Mouse (Mus musculus): ENCODE measurements around the gene Slc30a2. TPM values are rescaled to one million over a fixed set of nuclear protein-coding genes. Genes with fewer than 3 reads are reported as not detected.
A peak's percentile ranks its signal among the peaks of the same experiment; 100 is the strongest.

The Slc30a2 gene
- polyA plus RNA-seq, 1 experiment, result 21.3 TPM

GRCm38 (mm10) chr4:134312341-134312740 lies 30.6 kb upstream of the Slc30a2 start:
- TF ChIP-seq POLR2A (IDR thresholded peaks at IDR 0.05; ENCODE audit: control insufficient read depth, low read depth, low read length), result no peak
- TF ChIP-seq CTCF (IDR thresholded peaks at IDR 0.05; ENCODE audit: control insufficient read depth, insufficient read depth, insufficient replicate concordance, low read depth, low read length), result no peak

DNA sequence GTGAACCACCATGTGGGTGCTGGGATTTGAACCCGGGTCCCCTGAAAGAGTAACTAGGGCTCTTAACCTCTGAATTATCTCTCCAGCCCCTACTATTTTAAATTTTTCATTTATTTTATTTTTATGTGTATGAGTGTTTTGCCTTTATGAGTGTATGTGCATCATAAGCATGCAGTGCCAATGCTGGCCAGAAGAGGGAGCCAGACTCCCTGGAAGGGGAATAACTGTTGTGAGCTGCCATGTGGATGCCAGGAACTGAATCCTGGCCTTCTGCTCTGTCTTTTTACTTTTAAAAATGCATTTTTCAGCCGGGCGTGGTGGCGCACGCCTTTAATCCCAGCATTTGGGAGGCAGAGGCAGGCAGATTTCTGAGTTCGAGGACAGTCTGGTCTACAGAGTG lies 30.1 kb upstream of the Slc30a2 start:
- Histone ChIP-seq H3K4me1 (ENCODE audit: control insufficient read depth, insufficient read depth, low read length) (peaks cover 13% of the 10 kb centered on the region), H3K27ac (ENCODE audit: control insufficient read depth, insufficient read depth, low read depth, low read length) (no peak overlapping the region), H3K36me3 (ENCODE audit: control insufficient read depth, insufficient read depth, low read length) (no peaks in the 10 kb centered on the region), H3K27me3 (ENCODE audit: control insufficient read depth, insufficient read depth, low read length) (no peaks in the 10 kb centered on the region), H3K4me3 (ENCODE audit: control insufficient read depth, low read depth, low read length) (no peak overlapping the region)
- TF ChIP-seq CTCF (IDR thresholded peaks at IDR 0.05; ENCODE audit: control insufficient read depth, insufficient read depth, insufficient replicate concordance, low read depth, low read length) (peak; percentile 80; the same call in 1 of the 2 replicates), POLR2A (IDR thresholded peaks at IDR 0.05; ENCODE audit: control insufficient read depth, low read depth, low read length) (no peak)

More at GRCm38 (mm10) chr4:134312341-134312740, 30.6 kb upstream of the Slc30a2 start:
- no peak overlapping the region for H3K27ac ChIP-seq (ENCODE audit: control insufficient read depth, insufficient read depth, low read depth, low read length)
- H3K4me1 ChIP-seq (ENCODE audit: control insufficient read depth, insufficient read depth, low read length), result peaks cover 11% of the 10 kb centered on the region
- no peak overlapping the region for H3K4me3 ChIP-seq (ENCODE audit: control insufficient read depth, low read depth, low read length)
- H3K36me3 ChIP-seq (ENCODE audit: control insufficient read depth, insufficient read depth, low read length), result no peaks in the 10 kb centered on the region
- no peaks in the 10 kb centered on the region for H3K27me3 ChIP-seq (ENCODE audit: control insufficient read depth, insufficient read depth, low read length)

DNA sequence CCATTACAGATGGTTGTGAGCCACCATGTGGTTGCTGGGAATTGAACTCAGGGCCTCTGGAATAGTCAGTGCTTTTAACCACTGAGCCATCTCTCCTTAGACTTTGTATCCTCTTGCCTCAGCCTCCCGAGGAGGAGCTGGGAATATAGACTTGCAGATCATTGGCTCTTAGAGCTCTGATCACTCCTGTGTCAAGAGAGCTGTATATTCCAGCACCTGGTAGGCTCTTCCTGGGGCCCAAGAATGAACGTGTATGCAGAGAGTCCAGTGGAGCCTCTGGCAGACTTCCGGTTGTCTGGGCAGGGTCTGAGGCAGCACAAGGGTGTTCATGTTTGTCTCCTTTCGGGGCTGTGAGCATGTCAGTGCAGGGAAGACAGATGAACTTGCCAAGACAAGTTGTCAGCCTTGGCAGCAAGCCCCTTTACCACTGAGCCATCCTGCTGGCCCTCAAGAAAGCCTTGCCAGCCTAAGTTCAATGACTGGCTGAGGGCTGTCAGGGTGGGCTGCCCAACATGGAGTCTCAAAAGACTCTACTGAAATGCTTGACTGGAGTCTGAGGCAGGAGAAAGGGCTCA lies 28.8 kb upstream of the Slc30a2 start:
- H3K4me3 ChIP-seq (ENCODE audit: control insufficient read depth, low read depth, low read length), result no peak overlapping the region
- H3K27me3 ChIP-seq (ENCODE audit: control insufficient read depth, insufficient read depth, low read length), result no peaks in the 10 kb centered on the region
- H3K27ac ChIP-seq (ENCODE audit: control insufficient read depth, insufficient read depth, low read depth, low read length), result no peak overlapping the region
- no peaks in the 10 kb centered on the region for H3K36me3 ChIP-seq (ENCODE audit: control insufficient read depth, insufficient read depth, low read length)
- H3K4me1 ChIP-seq (ENCODE audit: control insufficient read depth, insufficient read depth, low read length), result peaks cover 13% of the 10 kb centered on the region
- no peak for TF ChIP-seq POLR2A (IDR thresholded peaks at IDR 0.05; ENCODE audit: control insufficient read depth, low read depth, low read length)
- no peak for TF ChIP-seq CTCF (IDR thresholded peaks at IDR 0.05; ENCODE audit: control insufficient read depth, insufficient read depth, insufficient replicate concordance, low read depth, low read length)

- TF ChIP-seq POLR2A (IDR thresholded peaks at IDR 0.05; ENCODE audit: control insufficient read depth, low read depth, low read length), result no peak
- TF ChIP-seq CTCF (IDR thresholded peaks at IDR 0.05; ENCODE audit: control insufficient read depth, insufficient read depth, insufficient replicate concordance, low read depth, low read length), result no peak
These were observed 28.1 kb upstream of the Slc30a2 start, which contains the start of gene Trim63 for GRCm38 (mm10) chr4:134314876-134315275. TSS of gene Trim63 (plus strand) at chr4:134315120.

DNA sequence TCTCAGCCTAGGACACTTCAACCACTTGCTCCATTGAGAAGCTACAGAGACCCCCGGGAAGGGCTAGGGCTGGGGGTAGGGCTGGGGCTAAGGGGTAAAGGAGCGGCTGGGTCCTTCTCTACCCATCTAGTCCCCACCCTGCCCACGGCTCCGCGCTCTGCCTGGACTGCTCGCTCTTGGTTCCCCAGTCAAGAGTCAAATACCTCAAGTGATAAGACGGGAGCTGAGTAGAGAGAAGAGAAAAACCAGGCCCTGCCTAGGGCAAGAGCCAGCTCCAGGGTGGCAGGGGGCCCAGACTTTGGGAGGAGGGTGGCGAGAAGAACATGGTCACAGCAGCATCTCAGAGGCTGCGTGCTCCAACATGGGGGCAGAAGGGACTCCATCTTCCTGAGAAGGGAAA lies 27.5 kb upstream of the Slc30a2 start:
- TF ChIP-seq POLR2A (IDR thresholded peaks at IDR 0.05; ENCODE audit: control insufficient read depth, low read depth, low read length) (no peak), CTCF (IDR thresholded peaks at IDR 0.05; ENCODE audit: control insufficient read depth, insufficient read depth, insufficient replicate concordance, low read depth, low read length) (no peak)
- no peak overlapping the region for H3K27ac ChIP-seq (ENCODE audit: control insufficient read depth, insufficient read depth, low read depth, low read length)
- H3K4me3 ChIP-seq (ENCODE audit: control insufficient read depth, low read depth, low read length), result peak overlapping the region; percentile 55

More at GRCm38 (mm10) chr4:134314876-134315275, 28.1 kb upstream of the Slc30a2 start, which contains the start of gene Trim63:
- Histone ChIP-seq H3K36me3 (ENCODE audit: control insufficient read depth, insufficient read depth, low read length) (no peaks in the 10 kb centered on the region), H3K27me3 (ENCODE audit: control insufficient read depth, insufficient read depth, low read length) (no peaks in the 10 kb centered on the region), H3K27ac (ENCODE audit: control insufficient read depth, insufficient read depth, low read depth, low read length) (no peak within 1 kb of the TSS), H3K4me3 (ENCODE audit: control insufficient read depth, low read depth, low read length) (peak within 1 kb of the TSS; percentile 55), H3K4me1 (ENCODE audit: control insufficient read depth, insufficient read depth, low read length) (peaks cover 13% of the 10 kb centered on the region)

GRCm38 (mm10) chr4:134316390-134316789 lies 26.6 kb upstream of the Slc30a2 start:
- TF ChIP-seq POLR2A (IDR thresholded peaks at IDR 0.05; ENCODE audit: control insufficient read depth, low read depth, low read length), result no peak
- TF ChIP-seq CTCF (IDR thresholded peaks at IDR 0.05; ENCODE audit: control insufficient read depth, insufficient read depth, insufficient replicate concordance, low read depth, low read length), result no peak
- peak overlapping the region; percentile 37 for H3K4me3 ChIP-seq (ENCODE audit: control insufficient read depth, low read depth, low read length)

More for the DNA sequence above, 27.5 kb upstream of the Slc30a2 start:
- Histone ChIP-seq H3K4me1 (ENCODE audit: control insufficient read depth, insufficient read depth, low read length) (peaks cover 13% of the 10 kb centered on the region), H3K27me3 (ENCODE audit: control insufficient read depth, insufficient read depth, low read length) (no peaks in the 10 kb centered on the region), H3K36me3 (ENCODE audit: control insufficient read depth, insufficient read depth, low read length) (no peaks in the 10 kb centered on the region)

GRCm38 (mm10) chr4:134319074-134319473 lies 23.9 kb upstream of the Slc30a2 start:
- H3K4me3 ChIP-seq (ENCODE audit: control insufficient read depth, low read depth, low read length), result no peak overlapping the region
- TF ChIP-seq POLR2A (IDR thresholded peaks at IDR 0.05; ENCODE audit: control insufficient read depth, low read depth, low read length), result no peak
- no peak for TF ChIP-seq CTCF (IDR thresholded peaks at IDR 0.05; ENCODE audit: control insufficient read depth, insufficient read depth, insufficient replicate concordance, low read depth, low read length)
- H3K27me3 ChIP-seq (ENCODE audit: control insufficient read depth, insufficient read depth, low read length), result no peaks in the 10 kb centered on the region
- no peaks in the 10 kb centered on the region for H3K36me3 ChIP-seq (ENCODE audit: control insufficient read depth, insufficient read depth, low read length)
- peaks cover 11% of the 10 kb centered on the region for H3K4me1 ChIP-seq (ENCODE audit: control insufficient read depth, insufficient read depth, low read length)
- no peak overlapping the region for H3K27ac ChIP-seq (ENCODE audit: control insufficient read depth, insufficient read depth, low read depth, low read length)

More at GRCm38 (mm10) chr4:134316390-134316789, 26.6 kb upstream of the Slc30a2 start:
- H3K36me3 ChIP-seq (ENCODE audit: control insufficient read depth, insufficient read depth, low read length), result no peaks in the 10 kb centered on the region
- H3K27ac ChIP-seq (ENCODE audit: control insufficient read depth, insufficient read depth, low read depth, low read length), result no peak overlapping the region
- peaks cover 13% of the 10 kb centered on the region for H3K4me1 ChIP-seq (ENCODE audit: control insufficient read depth, insufficient read depth, low read length)
- no peaks in the 10 kb centered on the region for H3K27me3 ChIP-seq (ENCODE audit: control insufficient read depth, insufficient read depth, low read length)
